Mouse (Mus musculus) intestine, embryonic 16.5 days (tissue): ENCODE measurements around the gene 1700020A23Rik. TPM values are rescaled to one million over a fixed set of nuclear protein-coding genes. Genes with fewer than 3 reads are reported as not detected.
"Not testable (repeated sequence)": the region's sequence is repeated elsewhere in the genome, so short reads cannot be mapped to it uniquely, and the experiment has no call there.

Source experiments
- ATAC-seq: fragments of 200-750 bp; cut with Nextera tagmentation; 2 replicates; pipeline ENCODE4 v1.8.0; 2017; ENCODE audit warnings: moderate TSS enrichment, moderate library complexity
- H3K27ac ChIP-seq: fragments of 300-500 bp; sonication (generic); 2 replicates; pipeline ENCODE4 v1.5.1; 2014; ENCODE audit warnings: mild to moderate bottlenecking, low read length
- H3K27me3 ChIP-seq: fragments of 300-500 bp; sonication (generic); replicated peaks from 2 replicates; pipeline ENCODE4 v1.6.1; 2014; ENCODE audit warnings: low read length, control low read depth, mixed read lengths; ENCODE audit not compliant: control insufficient read depth, insufficient read depth
- H3K36me3 ChIP-seq: fragments of 300-500 bp; sonication (generic); 2 replicates; pipeline ENCODE4 v1.6.1; 2014; ENCODE audit warnings: low read length, control low read depth; ENCODE audit not compliant: control insufficient read depth, insufficient read depth
- H3K4me1 ChIP-seq: fragments of 300-500 bp; sonication (generic); 2 replicates; pipeline ENCODE4 v1.6.1; 2014; ENCODE audit warnings: low read length, control low read depth, mixed read lengths; ENCODE audit not compliant: control insufficient read depth, insufficient read depth
- H3K4me2 ChIP-seq: fragments of 300-500 bp; sonication (generic); 2 replicates; pipeline ENCODE4 v1.6.1; 2014; ENCODE audit warnings: low read depth, low read length, control low read depth
- H3K4me3 ChIP-seq: fragments of 300-500 bp; sonication (generic); 2 replicates; pipeline ENCODE4 v1.5.1; 2014; ENCODE audit warnings: mild to moderate bottlenecking, low read length
- H3K9ac ChIP-seq: fragments of 300-500 bp; sonication (generic); 2 replicates; pipeline ENCODE4 v1.6.1; 2014; ENCODE audit warnings: low read depth, low read length
- H3K9me3 ChIP-seq: fragments of 300-500 bp; sonication (generic); 2 replicates; pipeline ENCODE4 v1.6.1; 2016; ENCODE audit warnings: low read length, control low read depth; ENCODE audit not compliant: control insufficient read depth
- WGBS: fragments of 180-500 bp; shearing (Covaris S2); extraction: QIAGEN DNeasy Blood & Tissue Kit; methylation state at CpG from one replicate; pipeline ENCODE4 v1.1.7; 2014; 5-methylcytosine and 5-hydroxymethylcytosine counted together
- polyA plus RNA-seq: library from polyadenylated mRNA; unstranded; fragments of >200 nt; fragmentation: Nextera tagmentation; extraction: Ambion mirVana; gene quantifications from 2 replicates; pipeline ENCODE4 v1.2.1, GENCODE M21; 2015

The 1700020A23Rik gene
- 0.32 TPM in 1 of 2 replicates, not detected in the other for polyA plus RNA-seq

- no peak within 1 kb of the TSS for H3K4me3 ChIP-seq
- H3K9ac ChIP-seq = no peak within 1 kb of the TSS
- no peaks in the 10 kb centered on the region for H3K9me3 ChIP-seq
- WGBS = 83% methylated on average over 1 of the region's 1 CpGs
- no peaks in the 10 kb centered on the region for H3K4me1 ChIP-seq
- ATAC-seq = no peak
- no peaks in the 10 kb centered on the region for H3K36me3 ChIP-seq
- H3K27ac ChIP-seq = no peak within 1 kb of the TSS
- no peaks in the 10 kb centered on the region for H3K27me3 ChIP-seq
- no peak within 1 kb of the TSS for H3K4me2 ChIP-seq
These were observed at the start of gene 1700020A23Rik, which contains the start of gene Gm28372 for GRCm38 (mm10) chr2:130404939-130405338. TSS of gene 1700020A23Rik (plus strand) at chr2:130405259. TSS of gene Gm28372 (plus strand) at chr2:130405239.

GRCm38 (mm10) chr2:130357551-130357950 lies 47.5 kb upstream of the 1700020A23Rik start:
- H3K27me3 ChIP-seq = peaks cover 19% of the 10 kb centered on the region
- WGBS = 93% methylated on average over 5 of the region's 5 CpGs
- no peak overlapping the region for H3K9ac ChIP-seq
- no peaks in the 10 kb centered on the region for H3K36me3 ChIP-seq
- H3K4me3 ChIP-seq = no peak overlapping the region
- H3K27ac ChIP-seq = no peak overlapping the region
- no peak for ATAC-seq
- H3K9me3 ChIP-seq = no peaks in the 10 kb centered on the region
- H3K4me1 ChIP-seq = no peaks in the 10 kb centered on the region
- no peak overlapping the region for H3K4me2 ChIP-seq

GRCm38 (mm10) chr2:130358852-130359251 lies 46.2 kb upstream of the 1700020A23Rik start:
- Histone ChIP-seq H3K36me3 (no peaks in the 10 kb centered on the region), H3K9me3 (no peaks in the 10 kb centered on the region), H3K27me3 (peaks cover 23% of the 10 kb centered on the region), H3K9ac (no peak overlapping the region), H3K4me3 (no peak overlapping the region), H3K27ac (no peak overlapping the region), H3K4me2 (no peak overlapping the region), H3K4me1 (no peaks in the 10 kb centered on the region)
- no peak for ATAC-seq
- WGBS = 14% methylated on average over 5 of the region's 5 CpGs

- 16% methylated on average over 13 of the region's 14 CpGs for WGBS
- Histone ChIP-seq H3K4me2 (no peak overlapping the region), H3K9me3 (no peaks in the 10 kb centered on the region), H3K36me3 (no peaks in the 10 kb centered on the region), H3K4me3 (no peak overlapping the region), H3K4me1 (no peaks in the 10 kb centered on the region), H3K9ac (no peak overlapping the region), H3K27ac (no peak overlapping the region), H3K27me3 (peaks cover 23% of the 10 kb centered on the region)
- 0 out of 2 replicates have a peak, but pooled peaks have one; percentile 46 for ATAC-seq
These were observed 42.5 kb upstream of the 1700020A23Rik start for GRCm38 (mm10) chr2:130362511-130363026.

GRCm38 (mm10) chr2:130365211-130366094 lies 39.6 kb upstream of the 1700020A23Rik start:
- peak overlapping the region; percentile 42 for H3K4me2 ChIP-seq
- no peaks in the 10 kb centered on the region for H3K9me3 ChIP-seq
- H3K4me1 ChIP-seq = no peaks in the 10 kb centered on the region
- H3K9ac ChIP-seq = peak overlapping the region; percentile 25; the same call in 1 of the 2 replicates
- 21% methylated on average over 30 of the region's 30 CpGs for WGBS
- no peak for ATAC-seq
- H3K36me3 ChIP-seq = no peaks in the 10 kb centered on the region
- no peak overlapping the region for H3K27ac ChIP-seq
- peaks cover 19% of the 10 kb centered on the region for H3K27me3 ChIP-seq
- peak overlapping the region; percentile 32 for H3K4me3 ChIP-seq

GRCm38 (mm10) chr2:130367386-130367785 lies 37.7 kb upstream of the 1700020A23Rik start:
- 67% methylated on average over 4 of the region's 4 CpGs for WGBS
- Histone ChIP-seq H3K36me3 (no peaks in the 10 kb centered on the region), H3K9ac (no peak overlapping the region), H3K27ac (no peak overlapping the region), H3K9me3 (no peaks in the 10 kb centered on the region), H3K27me3 (peaks cover 5% of the 10 kb centered on the region), H3K4me3 (no peak overlapping the region), H3K4me1 (no peaks in the 10 kb centered on the region), H3K4me2 (no peak overlapping the region)
- ATAC-seq = no peak

- not testable (repeated sequence) for H3K4me3 ChIP-seq, H3K9ac ChIP-seq, H3K4me1 ChIP-seq, H3K4me2 ChIP-seq, H3K27ac ChIP-seq, H3K27me3 ChIP-seq, H3K36me3 ChIP-seq, ATAC-seq, H3K9me3 ChIP-seq
- WGBS = 32% methylated on average over 1 of the region's 1 CpGs
These were observed 32.0 kb upstream of the 1700020A23Rik start for GRCm38 (mm10) chr2:130373026-130373425.

GRCm38 (mm10) chr2:130374951-130375350 lies 30.1 kb upstream of the 1700020A23Rik start:
- Histone ChIP-seq H3K27ac (no peak overlapping the region), H3K27me3 (no peaks in the 10 kb centered on the region), H3K4me2 (no peak overlapping the region), H3K4me3 (no peak overlapping the region), H3K4me1 (no peaks in the 10 kb centered on the region), H3K36me3 (no peaks in the 10 kb centered on the region), H3K9me3 (no peaks in the 10 kb centered on the region), H3K9ac (no peak overlapping the region)
- no peak for ATAC-seq
- 78% methylated on average over 4 of the region's 4 CpGs for WGBS

GRCm38 (mm10) chr2:130383205-130383604 lies 21.9 kb upstream of the 1700020A23Rik start:
- H3K9ac ChIP-seq = no peak overlapping the region
- no peak overlapping the region for H3K4me2 ChIP-seq
- no peaks in the 10 kb centered on the region for H3K9me3 ChIP-seq
- no peaks in the 10 kb centered on the region for H3K36me3 ChIP-seq
- H3K27me3 ChIP-seq = no peaks in the 10 kb centered on the region
- no peak for ATAC-seq
- no peaks in the 10 kb centered on the region for H3K4me1 ChIP-seq
- no peak overlapping the region for H3K4me3 ChIP-seq
- no peak overlapping the region for H3K27ac ChIP-seq
- WGBS = 62% methylated on average over 3 of the region's 3 CpGs
